Mouse (Mus musculus) liver, embryonic 11.5 days (tissue): ENCODE results near the gene Arid1b. TPM values are rescaled to one million over a fixed set of nuclear protein-coding genes. Genes with fewer than 3 reads are reported as not detected.

Experiments used
- ATAC-seq: fragments of 200-750 bp; cut with Nextera tagmentation; replicated peaks from 2 replicates; pipeline ENCODE4 v1.8.0; 2017; ENCODE audit warnings: moderate number of reproducible peaks, mild to moderate bottlenecking, moderate TSS enrichment, moderate library complexity; ENCODE audit not compliant: low FRiP score
- DNase-seq: peaks from one replicate; pipeline ENCODE4 v3.0.0-alpha.2; 2017; ENCODE audit warnings: low spot score
- H3K27ac ChIP-seq: fragments of 300-500 bp; sonication (generic); 2 replicates; pipeline ENCODE4 v1.5.1; 2014; ENCODE audit warnings: mild to moderate bottlenecking, low read depth, low read length, control low read depth
- H3K27me3 ChIP-seq: fragments of 300-500 bp; sonication (generic); replicated peaks from 2 replicates; pipeline ENCODE4 v1.6.1; 2014; ENCODE audit warnings: low read length, mixed read lengths; ENCODE audit not compliant: control insufficient read depth, insufficient read depth
- H3K36me3 ChIP-seq: fragments of 300-500 bp; sonication (generic); 2 replicates; pipeline ENCODE4 v1.6.1; 2014; ENCODE audit warnings: mild to moderate bottlenecking, low read length, moderate library complexity, mixed read lengths; ENCODE audit not compliant: control insufficient read depth, insufficient read depth
- H3K4me1 ChIP-seq: fragments of 300-500 bp; sonication (generic); replicated peaks from 2 replicates; pipeline ENCODE4 v1.6.1; 2014; ENCODE audit warnings: low read length, mixed read lengths; ENCODE audit not compliant: control insufficient read depth, insufficient read depth
- H3K4me2 ChIP-seq: fragments of 300-500 bp; sonication (generic); 2 replicates; pipeline ENCODE4 v1.6.1; 2014; ENCODE audit warnings: mild to moderate bottlenecking, control low read depth, moderate library complexity
- H3K4me3 ChIP-seq: fragments of 300-500 bp; sonication (generic); 2 replicates; pipeline ENCODE4 v1.5.1; 2014; ENCODE audit warnings: low read depth, low read length, control low read depth
- H3K9ac ChIP-seq: fragments of 300-500 bp; sonication (generic); 2 replicates; pipeline ENCODE4 v1.6.1; 2014; ENCODE audit warnings: low read depth, low read length, control low read depth
- H3K9me3 ChIP-seq: fragments of 300-500 bp; sonication (generic); 2 replicates; pipeline ENCODE4 v1.6.1; 2016; ENCODE audit warnings: low read length, inconsistent platforms, mixed read lengths; ENCODE audit not compliant: control insufficient read depth
- WGBS: fragments of 180-500 bp; shearing (Covaris S2); extraction: QIAGEN DNeasy Blood & Tissue Kit; methylation state at CpG from one replicate; pipeline ENCODE4 v1.1.7; 2014; 5-methylcytosine and 5-hydroxymethylcytosine counted together
- polyA plus RNA-seq: library from polyadenylated mRNA; unstranded; fragments of >200 nt; fragmentation: Nextera tagmentation; extraction: Ambion mirVana; gene quantifications from 2 replicates; pipeline ENCODE4 v1.2.1, GENCODE M21; 2014

Gene Arid1b
- polyA plus RNA-seq, 1 experiment from 2014 or later = 9.1 TPM

DNA sequence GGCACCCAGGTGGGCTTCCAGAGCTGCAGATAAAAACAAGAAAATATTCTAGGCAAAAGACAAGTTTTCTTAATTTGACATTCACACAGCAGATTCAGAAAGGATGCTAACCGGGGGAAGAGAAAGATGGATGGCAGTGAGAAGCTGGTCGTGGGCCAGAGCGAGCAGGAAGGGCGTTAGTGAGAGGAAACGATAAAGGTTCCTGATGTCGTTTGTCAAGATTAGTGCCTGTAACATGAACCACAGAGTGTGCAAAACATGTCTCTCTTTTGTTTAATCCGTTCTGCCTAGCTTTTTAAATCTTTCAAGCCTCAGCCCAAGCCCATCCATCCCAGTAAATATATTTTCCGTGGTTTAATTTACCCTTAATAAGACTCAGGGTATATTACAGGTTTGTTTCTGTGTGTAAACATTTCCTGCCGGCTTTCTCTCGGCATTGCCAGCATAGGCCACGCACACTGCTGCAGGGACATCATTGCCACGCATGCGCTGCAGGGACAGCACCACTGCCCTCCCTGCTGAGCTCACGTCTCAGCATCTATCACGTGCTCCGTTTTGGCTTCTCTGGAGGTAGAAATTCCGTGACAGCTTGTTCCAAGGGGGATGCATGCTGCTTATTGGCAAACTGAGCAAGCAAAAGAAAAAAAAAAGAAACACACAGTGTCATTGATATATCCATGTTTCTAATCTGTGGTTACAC lies 255.0 kb downstream of the Arid1b start:
- Histone ChIP-seq H3K4me2 (peak overlapping the region; percentile 16), H3K27ac (peak overlapping the region; percentile 43; the same call in 1 of the 2 replicates), H3K27me3 (no peaks in the 10 kb centered on the region), H3K36me3 (no peaks in the 10 kb centered on the region), H3K9me3 (no peaks in the 10 kb centered on the region), H3K9ac (no peak overlapping the region), H3K4me3 (no peak overlapping the region), H3K4me1 (peaks cover 23% of the 10 kb centered on the region)
- ATAC-seq = 0 out of 2 replicates have a peak, but pooled peaks have one; percentile 44
- 42% methylated on average over 17 of the region's 17 CpGs for WGBS
- DNase-seq = no peak

DNA sequence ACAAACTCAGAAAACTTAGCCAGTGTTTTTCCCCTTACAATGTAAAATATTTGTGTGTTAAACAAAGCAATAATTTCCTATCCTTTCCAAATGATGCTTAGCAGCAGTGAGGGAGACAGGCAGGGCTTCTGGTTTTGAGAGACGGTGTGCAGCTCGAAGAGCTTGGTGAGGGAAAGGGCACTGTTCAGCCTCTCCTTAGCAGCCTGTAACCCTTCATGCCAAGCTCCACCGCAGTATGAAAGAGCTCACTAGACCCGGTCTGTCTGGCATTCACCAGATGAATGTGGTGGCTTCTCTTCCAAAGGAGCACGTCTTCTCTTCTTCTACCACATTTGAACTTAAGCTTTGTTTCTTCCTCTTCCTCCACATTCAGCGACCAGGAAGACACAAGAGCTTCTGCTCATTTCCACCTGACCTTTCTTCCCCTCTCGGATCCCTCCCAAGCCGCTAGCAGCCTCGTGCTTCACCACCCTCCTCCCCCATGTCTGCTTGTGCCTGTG lies 255.6 kb downstream of the Arid1b start:
- DNase-seq (no peak), ATAC-seq (no peak)
- 56% methylated on average over 9 of the region's 9 CpGs for WGBS
- no peaks in the 10 kb centered on the region for H3K9me3 ChIP-seq
- H3K4me3 ChIP-seq = no peak overlapping the region
- peaks cover 23% of the 10 kb centered on the region for H3K4me1 ChIP-seq
- no peaks in the 10 kb centered on the region for H3K27me3 ChIP-seq
- peak overlapping the region; percentile 20; the same call in 1 of the 2 replicates for H3K9ac ChIP-seq
- 0 out of 2 replicates have a peak overlapping the region, but pooled peaks have one; percentile 43 for H3K27ac ChIP-seq
- no peaks in the 10 kb centered on the region for H3K36me3 ChIP-seq
- no peak overlapping the region for H3K4me2 ChIP-seq

- ATAC-seq (no peak), DNase-seq (peak; percentile 65)
- H3K9me3 ChIP-seq = no peaks in the 10 kb centered on the region
- H3K27me3 ChIP-seq = no peaks in the 10 kb centered on the region
- H3K4me2 ChIP-seq = no peak overlapping the region
- H3K36me3 ChIP-seq = no peaks in the 10 kb centered on the region
- WGBS = 22% methylated on average over 3 of the region's 3 CpGs
- no peak overlapping the region for H3K9ac ChIP-seq
- H3K4me3 ChIP-seq = no peak overlapping the region
- peaks cover 19% of the 10 kb centered on the region for H3K4me1 ChIP-seq
- H3K27ac ChIP-seq = no peak overlapping the region
Observed at GRCm38 (mm10) chr17:5252436-5252835, 258.3 kb downstream of the Arid1b start.

DNA sequence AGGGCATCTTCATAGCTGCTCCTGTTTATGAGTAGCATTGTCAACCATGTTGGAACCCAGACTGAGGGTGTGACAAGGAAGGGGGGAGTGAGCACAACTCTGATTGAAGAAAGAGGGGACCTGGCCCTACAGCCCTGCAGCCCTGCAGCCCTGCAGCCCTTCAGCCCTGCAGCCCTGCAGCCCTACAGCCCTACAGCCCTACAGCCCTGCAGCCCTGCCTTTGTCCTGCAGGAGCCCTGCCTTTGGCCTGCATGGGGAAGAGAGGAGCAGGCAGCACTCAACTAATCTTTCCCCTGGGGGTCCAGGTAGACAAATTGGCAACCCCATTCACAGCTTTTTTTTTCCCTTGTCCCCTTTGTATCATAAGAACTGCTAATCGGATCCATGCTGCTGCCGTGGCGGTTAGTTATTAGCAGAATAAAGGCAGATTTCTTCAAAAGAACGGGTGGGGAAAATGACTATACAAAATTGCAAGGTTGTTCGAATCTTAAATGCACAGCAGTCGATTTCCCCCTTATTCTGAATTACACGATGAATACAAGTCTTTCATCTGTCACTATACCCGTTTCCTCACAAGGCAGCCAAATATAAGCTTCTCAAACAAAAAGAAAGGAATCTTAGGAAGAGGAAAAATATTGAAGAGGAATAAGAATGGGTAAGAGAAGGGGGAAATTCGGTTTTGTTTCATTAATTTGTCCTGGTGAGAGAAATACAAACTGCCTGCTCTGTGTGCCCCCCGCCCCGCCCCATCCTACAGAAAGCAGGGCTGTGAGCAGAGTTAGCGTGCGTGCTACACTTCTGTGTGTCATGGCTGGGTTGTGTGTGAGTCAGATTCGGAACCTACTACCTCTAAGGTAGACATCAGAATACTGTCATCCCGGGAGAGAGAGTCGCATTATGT lies 260.8 kb downstream of the Arid1b start:
- Histone ChIP-seq H3K36me3 (no peaks in the 10 kb centered on the region), H3K4me2 (no peak overlapping the region), H3K27me3 (no peaks in the 10 kb centered on the region), H3K27ac (no peak overlapping the region), H3K4me1 (no peaks in the 10 kb centered on the region; the same call in 1 of the 2 replicates), H3K9ac (no peak overlapping the region), H3K9me3 (no peaks in the 10 kb centered on the region), H3K4me3 (no peak overlapping the region)
- ATAC-seq (no peak), DNase-seq (no peak)
- WGBS = 80% methylated on average over 16 of the region's 16 CpGs

GRCm38 (mm10) chr17:5255618-5255933 lies 261.4 kb downstream of the Arid1b start:
- DNase-seq (no peak), ATAC-seq (no peak)
- Histone ChIP-seq H3K36me3 (no peaks in the 10 kb centered on the region), H3K4me2 (no peak overlapping the region), H3K9ac (no peak overlapping the region), H3K27me3 (no peaks in the 10 kb centered on the region), H3K9me3 (no peaks in the 10 kb centered on the region), H3K27ac (no peak overlapping the region), H3K4me3 (no peak overlapping the region), H3K4me1 (no peaks in the 10 kb centered on the region)
- 85% methylated on average over 2 of the region's 2 CpGs for WGBS

DNA sequence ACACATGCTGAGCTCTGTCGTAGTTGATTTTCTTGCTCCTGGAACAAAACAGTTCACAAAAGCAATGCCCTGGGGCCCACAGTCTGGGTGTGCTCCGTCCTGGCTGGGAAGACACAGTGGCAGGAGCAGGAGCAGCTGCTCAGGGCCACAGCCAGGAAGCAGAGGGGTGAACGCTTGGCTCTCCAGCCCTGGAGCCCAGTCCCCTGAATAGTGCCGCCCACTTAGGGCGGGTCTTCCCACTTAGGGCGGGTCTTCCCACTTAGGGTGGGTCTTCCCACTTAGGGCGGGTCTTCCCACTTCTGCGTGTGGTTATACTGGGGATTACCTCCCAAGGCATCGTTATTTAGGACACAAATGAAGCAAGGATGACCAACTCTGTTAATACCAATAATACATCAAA lies 264.8 kb downstream of the Arid1b start:
- no peak overlapping the region for H3K4me2 ChIP-seq
- WGBS = 68% methylated on average over 9 of the region's 9 CpGs
- H3K9me3 ChIP-seq = no peaks in the 10 kb centered on the region
- peak; percentile 59; the same call in 1 of the 2 replicates for ATAC-seq
- no peak overlapping the region for H3K4me3 ChIP-seq
- H3K4me1 ChIP-seq = peaks cover 16% of the 10 kb centered on the region
- no peak overlapping the region for H3K9ac ChIP-seq
- no peak for DNase-seq
- H3K36me3 ChIP-seq = no peaks in the 10 kb centered on the region
- no peaks in the 10 kb centered on the region for H3K27me3 ChIP-seq
- H3K27ac ChIP-seq = no peak overlapping the region

GRCm38 (mm10) chr17:5261131-5261651 lies 267.1 kb downstream of the Arid1b start:
- no peak overlapping the region for H3K4me3 ChIP-seq
- DNase-seq (no peak), ATAC-seq (no peak)
- no peak overlapping the region for H3K4me2 ChIP-seq
- no peak overlapping the region for H3K9ac ChIP-seq
- no peaks in the 10 kb centered on the region for H3K27me3 ChIP-seq
- H3K27ac ChIP-seq = no peak overlapping the region
- H3K4me1 ChIP-seq = peaks cover 16% of the 10 kb centered on the region
- WGBS = 77% methylated on average over 8 of the region's 8 CpGs
- no peaks in the 10 kb centered on the region for H3K36me3 ChIP-seq
- no peaks in the 10 kb centered on the region for H3K9me3 ChIP-seq

GRCm38 (mm10) chr17:5261874-5262605 lies 267.9 kb downstream of the Arid1b start:
- Histone ChIP-seq H3K9me3 (no peaks in the 10 kb centered on the region), H3K4me1 (peaks cover 16% of the 10 kb centered on the region), H3K9ac (no peak overlapping the region), H3K27ac (no peak overlapping the region), H3K4me3 (no peak overlapping the region), H3K27me3 (no peaks in the 10 kb centered on the region), H3K36me3 (no peaks in the 10 kb centered on the region), H3K4me2 (no peak overlapping the region)
- WGBS = 78% methylated on average over 22 of the region's 22 CpGs
- DNase-seq = no peak
- ATAC-seq = 0 out of 2 replicates have a peak, but pooled peaks have one; percentile 38
